Mouse (Mus musculus) C2C12 (cell line): Measurements from ENCODE around the gene Susd6.

Experiments used
- CEBPB ChIP-seq: IDR thresholded peaks from one replicate; pipeline ENCODE4 v1.6.1; 2011; ENCODE audit warnings: low read depth, mild to moderate bottlenecking, control low read depth, moderate library complexity
- CTCF ChIP-seq: IDR thresholded peaks from one replicate; pipeline ENCODE4 v1.5.1; 2011; ENCODE audit not compliant: control insufficient read depth, insufficient read depth, insufficient read length
- FOSL1 ChIP-seq: IDR thresholded peaks from one replicate; pipeline ENCODE4 v1.8.0; 2011; ENCODE audit warnings: mild to moderate bottlenecking, low read length; ENCODE audit not compliant: poor library complexity, insufficient read depth, severe bottlenecking
- MYOD1 ChIP-seq: IDR thresholded peaks from one replicate; pipeline ENCODE4 v1.6.1; 2011; ENCODE audit warnings: low read depth; ENCODE audit not compliant: control insufficient read depth, insufficient read length
- USF1 ChIP-seq: IDR thresholded peaks from one replicate; pipeline ENCODE4 v1.6.1; 2011; ENCODE audit warnings: low read depth, mild to moderate bottlenecking, control low read depth, moderate library complexity

DNA sequence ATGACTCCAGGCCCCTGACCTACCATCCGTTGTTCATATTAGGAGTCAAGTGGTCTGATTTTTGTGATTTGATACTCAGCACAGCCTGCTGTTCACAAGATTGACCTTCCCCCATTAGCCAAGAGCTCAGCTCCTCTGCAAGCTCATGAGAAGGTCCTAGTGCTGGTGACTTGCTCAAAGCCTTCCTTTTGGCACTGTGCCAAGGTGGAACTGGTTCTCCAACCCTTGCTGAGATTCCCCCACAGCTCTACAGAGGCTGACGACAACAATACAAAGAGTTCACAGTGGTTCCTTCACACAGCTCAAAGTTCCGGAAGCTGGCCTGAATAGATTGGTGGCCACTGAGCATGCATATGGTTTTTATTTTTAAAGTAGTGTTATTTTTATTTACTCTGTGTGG is 133.9 kb downstream of the Susd6 start:
- TF ChIP-seq CTCF (no peak), CEBPB (no peak), MYOD1 (no peak), FOSL1 (no peak), USF1 (no peak)
